Mouse (Mus musculus) T-helper 2 cell (primary cell): ENCODE data around the gene Glt28d2.

ENCODE experiments used
- in situ Hi-C: fragments of 300-600 bp; cut with MboI, MseI; formaldehyde crosslinking; loops from one replicate; pipeline ENCODE4 v1.15.1; 2025; ENCODE audit warnings: high pct_unique_total_duplicates

Glt28d2 gene

DNA sequence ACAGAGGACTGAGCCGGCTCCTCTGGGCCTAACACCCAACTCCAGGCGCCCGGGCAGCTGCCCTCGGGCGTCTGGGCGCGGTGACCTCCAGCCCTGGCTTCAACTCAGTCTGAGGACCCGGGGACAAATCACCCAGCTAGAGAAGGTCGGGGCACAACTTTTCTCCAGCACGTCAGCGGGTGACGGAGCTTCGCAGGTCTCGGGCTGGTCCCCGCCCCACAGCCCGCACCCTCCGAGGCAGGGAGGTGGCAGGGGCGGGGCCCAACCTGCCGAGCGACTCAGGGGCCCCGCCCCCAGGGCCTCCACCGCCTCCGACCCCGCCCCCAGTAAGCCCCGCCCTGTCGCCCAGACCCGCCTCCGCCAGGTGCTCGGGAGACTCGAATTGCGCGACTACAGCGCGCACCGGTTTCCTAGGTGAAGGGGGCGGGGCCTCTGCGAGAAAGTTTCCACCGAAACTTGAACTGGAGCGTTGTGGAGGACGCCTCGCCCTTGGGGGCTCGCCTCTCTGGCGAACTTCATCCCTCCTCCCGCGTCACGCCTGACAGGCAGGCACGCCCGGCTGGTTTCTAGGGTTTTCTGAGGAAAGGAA lies at the start of gene Glt28d2, which contains the start of gene Gm37240:
Gene Glt28d2, minus strand, starts transcription at position 278 of the 589 bp plus-strand sequence.
Gene Gm37240, minus strand, starts transcription at position 280 of the 589 bp plus-strand sequence.
- in situ Hi-C loops: no loop called here

GRCm38 (mm10) chr3:85933586-85933985 lies 46.3 kb upstream of the Glt28d2 start:
- in situ Hi-C loops: no loop called here

DNA sequence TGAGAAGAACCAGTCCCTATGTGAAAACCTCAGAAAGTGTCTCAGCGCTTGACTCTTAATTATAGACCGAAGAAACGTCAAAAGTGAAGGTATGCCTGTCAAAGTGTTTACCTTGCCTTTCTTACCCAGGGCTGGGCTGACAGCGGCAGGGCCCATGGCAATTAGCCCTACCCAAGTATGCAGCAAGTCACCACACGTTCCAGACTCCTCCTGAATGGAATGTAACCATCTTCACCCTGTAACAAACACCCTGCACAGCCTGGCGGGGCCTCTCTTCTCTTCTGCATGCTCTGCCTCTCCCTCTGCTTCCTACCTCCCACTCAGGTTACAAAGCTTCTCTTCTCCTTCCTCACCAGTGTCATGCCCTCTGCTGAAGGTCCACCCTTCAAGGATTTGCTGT lies 44.5 kb upstream of the Glt28d2 start:
- in situ Hi-C loops: no loop called here

DNA sequence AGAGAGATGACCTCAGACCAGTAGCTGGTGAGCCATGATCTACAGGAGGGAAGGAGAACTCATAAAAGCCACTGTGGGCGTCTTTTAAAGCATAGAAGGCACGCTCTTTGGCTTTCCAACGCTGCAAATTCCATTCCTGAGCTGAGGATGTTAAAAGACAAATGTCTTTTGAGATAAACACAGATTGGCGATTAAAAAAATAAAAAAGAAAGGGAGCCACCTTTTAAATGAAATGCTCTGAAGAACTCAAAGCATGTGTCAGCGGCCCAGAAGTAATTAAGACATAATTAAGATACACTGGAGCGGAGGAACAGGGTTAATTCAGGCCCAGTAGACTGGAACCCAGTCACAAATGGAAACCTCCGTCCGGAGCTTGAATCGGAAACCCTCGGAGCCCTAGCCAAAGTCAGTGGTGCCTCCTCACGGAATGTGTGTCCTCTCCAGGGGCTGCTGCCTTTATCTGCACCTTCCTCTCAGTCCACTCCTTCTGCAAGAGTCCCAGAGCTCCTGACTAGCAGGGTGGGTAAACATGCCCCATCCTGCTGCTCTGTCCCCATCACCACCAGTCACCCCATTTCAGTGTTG lies 43.4 kb upstream of the Glt28d2 start:
- in situ Hi-C loops: no loop called here

DNA sequence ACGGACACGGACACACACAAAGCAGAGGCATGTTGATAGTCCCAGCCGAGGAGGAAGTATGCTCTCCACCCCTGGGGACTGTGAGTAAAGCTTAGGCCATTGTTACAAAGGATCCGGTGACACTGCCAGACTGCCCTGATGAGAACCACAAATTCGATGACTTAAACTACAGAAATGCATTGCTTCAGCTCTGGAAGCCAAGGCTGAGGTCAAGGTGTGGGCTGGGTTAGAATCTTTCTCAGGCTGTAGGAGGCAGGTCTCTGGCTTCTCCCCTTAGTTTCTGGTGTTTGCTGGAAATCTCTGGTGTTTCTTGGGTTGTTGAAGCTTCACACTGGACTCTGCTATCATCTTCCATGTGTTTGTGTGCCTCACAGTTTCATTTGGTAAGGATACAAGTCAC lies 42.4 kb upstream of the Glt28d2 start:
- in situ Hi-C loops: no loop called here

DNA sequence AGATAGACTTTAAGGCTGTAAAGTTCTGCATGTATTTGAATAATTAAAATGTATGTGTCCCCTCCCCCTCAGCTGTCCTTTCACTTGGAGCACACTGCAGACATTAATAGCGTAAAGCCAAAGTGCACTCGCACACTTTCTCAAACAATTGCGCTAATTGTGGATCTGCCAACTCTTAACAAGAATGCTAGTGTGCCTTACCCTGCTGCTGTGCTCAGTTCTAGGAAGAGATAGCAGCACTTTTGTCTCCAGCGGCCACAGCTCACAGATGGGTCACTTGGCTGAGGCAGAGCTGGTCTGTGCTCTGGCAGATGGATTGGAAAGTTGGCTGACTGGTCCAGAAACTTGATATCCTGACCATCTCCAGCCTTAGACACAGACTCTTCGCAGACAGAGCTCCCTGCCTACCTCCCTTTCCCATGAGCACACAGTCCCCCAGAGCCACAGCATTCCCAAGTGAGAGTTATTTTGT lies 40.9 kb upstream of the Glt28d2 start:
- in situ Hi-C loops: no loop called here

GRCm38 (mm10) chr3:85927296-85927695 lies 40.0 kb upstream of the Glt28d2 start:
- in situ Hi-C loops: no loop called here

- in situ Hi-C loops: loop anchor here (5.0 kb wide), 1 partner anchor 207 kb away; no protein-coding TSS in a partner anchor
Measured at GRCm38 (mm10) chr3:85923954-85924945, 36.9 kb upstream of the Glt28d2 start.

DNA sequence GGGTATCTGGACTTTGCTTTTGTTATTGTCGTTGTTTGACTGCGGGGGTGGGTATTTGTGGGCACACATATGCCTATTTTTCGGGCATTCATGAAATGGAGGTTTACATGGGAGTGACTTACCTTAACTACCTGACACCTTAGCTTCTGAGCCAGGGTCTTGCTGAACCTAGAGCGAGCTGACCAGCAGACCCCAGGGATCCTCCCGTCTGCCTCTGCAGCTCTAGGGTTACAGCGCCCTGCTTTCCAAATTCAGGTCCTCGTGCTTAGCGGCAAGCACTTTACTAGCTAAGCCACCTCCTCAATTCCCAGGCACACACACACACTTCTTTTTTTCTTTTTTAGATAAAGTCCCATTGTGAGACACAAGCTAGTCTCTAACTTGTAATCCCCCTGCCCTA lies 36.0 kb upstream of the Glt28d2 start:
- in situ Hi-C loops: loop anchor here (5.0 kb wide), 1 partner anchor 206 kb away; no protein-coding TSS in a partner anchor

GRCm38 (mm10) chr3:85922331-85922730 lies 35.0 kb upstream of the Glt28d2 start:
- in situ Hi-C loops: loop anchor here (5.0 kb wide), 1 partner anchor 205 kb away; no protein-coding TSS in a partner anchor

- in situ Hi-C loops: loop anchor here (5.0 kb wide), 1 partner anchor 203 kb away; no protein-coding TSS in a partner anchor
Measured at GRCm38 (mm10) chr3:85920671-85921070, 33.4 kb upstream of the Glt28d2 start.

DNA sequence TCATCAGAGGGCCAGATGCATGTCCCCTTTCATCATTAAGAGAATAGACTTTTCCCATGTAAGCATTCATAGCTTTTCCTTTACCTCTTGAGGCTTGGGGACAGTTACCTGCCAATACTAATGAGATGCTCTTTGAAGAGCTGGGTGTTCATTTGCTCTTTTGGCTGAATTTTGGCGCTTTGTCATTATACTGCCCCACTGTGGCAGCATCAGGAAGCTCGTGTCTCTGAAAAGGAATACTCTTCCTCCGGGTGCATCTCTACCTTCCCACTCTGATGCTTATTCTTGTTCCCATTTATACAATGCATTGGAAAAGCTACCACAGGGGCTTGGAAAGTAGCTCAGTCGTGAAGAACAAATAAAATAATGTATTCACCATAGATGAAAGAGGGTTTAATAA lies 30.3 kb upstream of the Glt28d2 start:
- in situ Hi-C loops: no loop called here

GRCm38 (mm10) chr3:85914806-85915205 lies 27.5 kb upstream of the Glt28d2 start:
- in situ Hi-C loops: no loop called here

- in situ Hi-C loops: no loop called here
Measured at GRCm38 (mm10) chr3:85907136-85907535, 19.8 kb upstream of the Glt28d2 start.

DNA sequence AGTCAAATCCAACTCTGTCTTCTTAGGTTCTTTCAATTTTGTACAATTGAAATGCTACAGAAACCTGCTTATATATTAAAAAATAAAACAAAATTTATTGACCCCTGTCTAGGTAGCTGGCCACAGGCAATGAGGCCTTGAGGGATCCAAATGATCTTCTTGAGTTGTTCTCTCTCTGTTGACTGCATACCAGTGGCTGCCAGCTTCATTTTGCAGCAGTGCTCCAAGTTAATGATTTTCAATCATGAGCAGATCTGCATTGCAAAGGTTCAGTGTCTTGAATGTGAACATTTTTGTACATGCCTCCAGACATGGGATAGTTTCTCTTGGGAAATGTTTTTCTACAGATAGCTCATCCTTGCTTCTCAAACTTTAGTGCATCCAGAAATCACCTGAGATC lies 17.1 kb upstream of the Glt28d2 start:
- in situ Hi-C loops: no loop called here

GRCm38 (mm10) chr3:85895020-85895419 lies 7.7 kb upstream of the Glt28d2 start:
- in situ Hi-C loops: no loop called here

GRCm38 (mm10) chr3:85891571-85891970 lies 4.3 kb upstream of the Glt28d2 start:
- in situ Hi-C loops: no loop called here

DNA sequence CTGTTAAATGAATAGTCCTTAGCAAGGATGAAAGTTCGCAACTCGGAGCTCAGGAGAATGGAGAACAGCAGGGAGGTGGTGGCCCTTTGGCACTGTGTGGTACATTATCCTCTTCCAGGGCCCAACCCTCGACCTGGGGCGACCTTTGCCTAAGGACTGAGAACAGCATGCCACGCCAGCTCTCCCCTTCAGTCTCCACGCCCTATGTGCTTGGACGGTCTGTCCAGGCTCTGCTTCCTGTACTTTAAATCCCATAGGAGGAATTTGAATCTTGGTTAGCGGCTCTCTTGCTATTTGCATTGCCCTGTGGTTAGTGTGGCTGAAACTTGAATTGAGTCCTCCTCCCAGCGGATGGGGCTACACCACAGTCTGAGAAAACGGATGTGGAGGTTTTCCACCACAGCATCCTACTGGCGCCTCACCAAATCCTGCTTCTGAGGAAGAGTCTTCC lies 930 bp upstream of the Glt28d2 start:
- in situ Hi-C loops: no loop called here

DNA sequence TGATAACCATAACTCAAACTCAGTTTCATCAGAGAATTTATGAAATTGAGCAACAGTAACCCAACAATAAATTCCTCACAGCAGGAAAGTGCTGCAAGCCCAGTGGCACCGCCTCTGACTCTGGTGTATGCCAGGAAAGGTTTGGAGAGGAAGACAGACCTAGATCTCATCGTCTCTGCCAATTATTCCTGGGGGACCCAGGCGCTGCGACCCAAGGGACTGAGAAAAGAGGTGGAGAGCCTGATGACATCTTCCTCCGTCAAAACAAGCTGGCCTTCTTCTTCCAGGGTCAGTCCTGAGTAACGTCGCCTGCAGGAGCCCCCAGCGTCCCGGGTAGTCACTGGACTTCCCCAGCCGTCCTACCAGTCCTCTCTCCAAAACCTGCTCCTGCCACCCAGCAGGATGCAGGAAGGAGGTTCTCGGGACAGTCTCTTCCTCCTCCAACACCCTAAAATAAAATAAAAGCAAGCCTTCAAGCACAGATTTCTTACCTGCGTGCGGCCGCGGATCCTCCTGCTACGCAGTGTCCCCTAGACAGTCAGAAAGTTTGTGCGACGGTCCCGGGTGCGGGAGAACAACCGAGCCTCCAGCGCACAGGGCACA lies 579 bp downstream of the Glt28d2 start:
- in situ Hi-C loops: no loop called here

DNA sequence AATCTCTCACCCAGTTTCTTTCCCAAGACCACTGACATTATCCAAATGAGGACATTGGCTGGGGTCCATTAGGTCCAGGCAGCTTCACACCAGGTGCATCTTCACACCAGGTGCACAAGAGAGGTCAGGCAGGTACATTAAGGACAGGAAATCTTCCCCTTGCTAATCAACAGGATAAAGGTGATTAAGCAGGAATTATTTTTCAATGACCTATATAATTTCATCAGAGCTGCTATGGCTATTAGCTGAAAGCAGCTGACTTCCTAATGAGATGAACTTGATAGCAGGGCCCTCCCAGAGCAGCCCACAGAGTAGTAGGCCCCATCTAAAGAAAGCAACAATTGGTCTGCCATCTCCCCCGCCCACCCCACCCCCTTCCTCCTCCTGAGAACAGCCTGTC lies 1.4 kb downstream of the Glt28d2 start:
- in situ Hi-C loops: no loop called here

DNA sequence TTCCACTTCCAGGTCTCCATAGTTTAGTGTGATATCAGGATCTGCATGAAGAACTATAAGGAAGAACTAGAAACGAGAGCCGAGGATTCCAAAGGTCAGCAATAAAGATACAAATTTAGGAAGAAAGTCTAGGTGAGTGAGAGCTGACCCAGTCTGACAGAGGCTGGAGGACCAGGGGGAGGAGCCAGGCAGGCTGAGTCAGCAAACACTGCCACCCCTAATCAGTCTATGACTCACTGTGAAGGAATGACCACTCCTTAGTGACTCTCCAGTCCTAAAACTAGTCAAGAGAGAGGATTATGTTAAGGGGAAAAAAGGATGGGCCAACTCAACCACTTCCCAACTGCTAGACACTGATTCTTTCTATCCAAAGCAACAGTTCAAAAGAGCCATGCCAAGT lies 6.6 kb downstream of the Glt28d2 start:
- in situ Hi-C loops: no loop called here

- in situ Hi-C loops: no loop called here
Measured at GRCm38 (mm10) chr3:85880068-85880467, 7.2 kb downstream of the Glt28d2 start.
